Mouse (Mus musculus) ES-E14 (cell line): ENCODE measurements around the gene Zfp217. TPM values are rescaled to one million over a fixed set of nuclear protein-coding genes. Genes with fewer than 3 reads are reported as not detected.

Source experiments
- DNase-seq: peaks from one replicate; pipeline ENCODE4 v3.0.0-alpha.2; 2013; ENCODE audit warnings: low read depth, low spot score
- H3K27ac ChIP-seq: 2 replicates; pipeline ENCODE4 v1.5.1; 2012; ENCODE audit warnings: low read depth, mild to moderate bottlenecking, low read length, moderate library complexity, mixed read lengths; ENCODE audit not compliant: poor library complexity, insufficient read depth, severe bottlenecking
- H3K36me3 ChIP-seq: 2 replicates; pipeline ENCODE4 v1.6.1; 2012; ENCODE audit warnings: mild to moderate bottlenecking, low read length, moderate library complexity, mixed read lengths; ENCODE audit not compliant: control insufficient read depth, poor library complexity, insufficient read depth, severe bottlenecking
- H3K4me1 ChIP-seq, 2 experiments: fragments of 150-350 bp in 1 of 2; sonication (generic) in 1 of 2; 2 replicates each; pipeline ENCODE4 v1.6.1; 2012; ENCODE audit warnings: low read length in 2 of 2, mild to moderate bottlenecking in 1 of 2, mixed read lengths in 1 of 2; ENCODE audit not compliant: control insufficient read depth in 2 of 2, insufficient read depth in 2 of 2, poor library complexity in 1 of 2
- H3K4me3 ChIP-seq, 2 experiments: fragments of 150-350 bp in 1 of 2; sonication (generic) in 1 of 2; 2 replicates each; pipeline ENCODE4 v1.5.1; 2012; ENCODE audit warnings: low read length in 2 of 2, low read depth in 1 of 2, mild to moderate bottlenecking in 1 of 2, mixed read lengths in 1 of 2; ENCODE audit not compliant: insufficient read depth in 1 of 2, poor library complexity in 1 of 2, severe bottlenecking in 1 of 2
- H3K9ac ChIP-seq: 2 replicates; pipeline ENCODE4 v1.6.1; 2012; ENCODE audit warnings: low read depth, mild to moderate bottlenecking, low read length, mixed read lengths; ENCODE audit not compliant: poor library complexity, insufficient read depth, severe bottlenecking
- H3K9me3 ChIP-seq: fragments of 150-350 bp; sonication (generic); 2 replicates; pipeline ENCODE4 v1.6.1; 2012; ENCODE audit warnings: low read depth, mild to moderate bottlenecking, low read length; ENCODE audit not compliant: control insufficient read depth, insufficient read depth
- CHD2 ChIP-seq: IDR thresholded peaks from 2 replicates; pipeline ENCODE4 v1.6.1; 2014; ENCODE audit warnings: mild to moderate bottlenecking, low read depth, low read length, inconsistent platforms
- HCFC1 ChIP-seq: IDR thresholded peaks from 2 replicates; pipeline ENCODE4 v1.6.1; 2012; ENCODE audit warnings: low read length, inconsistent platforms, borderline replicate concordance; ENCODE audit not compliant: insufficient read depth
- MAFK ChIP-seq: IDR thresholded peaks from 2 replicates; pipeline ENCODE4 v1.6.1; 2014; ENCODE audit warnings: mild to moderate bottlenecking, low read depth, low read length, inconsistent platforms; ENCODE audit not compliant: insufficient read depth
- ZC3H11A ChIP-seq: IDR thresholded peaks from 2 replicates; pipeline ENCODE4 v1.6.1; 2012; ENCODE audit warnings: low read depth, mild to moderate bottlenecking, inconsistent platforms, low read length, borderline replicate concordance
- ZNF384 ChIP-seq: IDR thresholded peaks from 2 replicates; pipeline ENCODE4 v1.6.1; 2012; ENCODE audit warnings: low read depth, low read length, inconsistent platforms
- in situ Hi-C, 2 experiments: fragments of 600-800 bp; cut with MboI; formaldehyde crosslinking; loops; one replicate each; pipeline ENCODE4 v1.15.1; 2025; ENCODE audit warnings: low sequenced_read_pairs in 2 of 2, inconsistent platforms in 1 of 2; ENCODE audit not compliant: unreplicated experiment in 2 of 2
- total RNA-seq: library from RNA; depleted of rRNA; stranded (reverse); fragments of 300-350 nt; gene quantifications from 2 replicates; pipeline ENCODE4 v1.2.3, GENCODE M21; 2012

Zfp217 gene
- total RNA-seq, 1 experiment = 23.2 TPM

GRCm38 (mm10) chr2:170154301-170154721 is 6.4 kb upstream of the Zfp217 start:
- no peak overlapping the region for H3K27ac ChIP-seq
- no peak for DNase-seq
- TF ChIP-seq HCFC1 (no peak), CHD2 (no peak), MAFK (no peak), ZNF384 (no peak), ZC3H11A (no peak)
- peaks cover 10 to 14% of the 10 kb centered on the region in 2 experiments for H3K4me1 ChIP-seq
- in situ Hi-C loops = no loop called here
- no peaks in the 10 kb centered on the region for H3K36me3 ChIP-seq
- H3K9ac ChIP-seq = no peak overlapping the region
- no peaks in the 10 kb centered on the region for H3K9me3 ChIP-seq
- no peak overlapping the region for H3K4me3 ChIP-seq

GRCm38 (mm10) chr2:170153421-170154271 is 5.7 kb upstream of the Zfp217 start:
- Histone ChIP-seq H3K27ac (no peak overlapping the region), H3K9ac (peak overlapping the region; percentile 75)
- in situ Hi-C loops = no loop called here

GRCm38 (mm10) chr2:170152856-170153255 is 5.0 kb upstream of the Zfp217 start:
- Histone ChIP-seq H3K36me3 (no peaks in the 10 kb centered on the region), H3K4me3 (peak overlapping the region in 1 of 2 experiments; percentile 40; a peak in 2 of 4 replicates), H3K9me3 (no peaks in the 10 kb centered on the region), H3K9ac (no peak overlapping the region), H3K27ac (no peak overlapping the region), H3K4me1 (peaks cover 4 to 8% of the 10 kb centered on the region in 2 experiments)
- no peak for TF ChIP-seq ZC3H11A
- no peak for TF ChIP-seq ZNF384
- TF ChIP-seq CHD2 = no peak
- no peak for TF ChIP-seq HCFC1
- no peak for TF ChIP-seq MAFK
- in situ Hi-C loops = no loop called here
- DNase-seq = no peak

More at GRCm38 (mm10) chr2:170153421-170154271, 5.7 kb upstream of the Zfp217 start:
- no peak for DNase-seq
- Histone ChIP-seq H3K4me1 (peaks cover 10% of the 10 kb centered on the region in 2 experiments), H3K9me3 (no peaks in the 10 kb centered on the region), H3K4me3 (peak overlapping the region; percentile 40 to 60), H3K36me3 (no peaks in the 10 kb centered on the region)
- TF ChIP-seq CHD2 (no peak), MAFK (no peak)

GRCm38 (mm10) chr2:170152036-170152686 is 4.3 kb upstream of the Zfp217 start:
- in situ Hi-C loops = no loop called here
- H3K9ac ChIP-seq = no peak overlapping the region
- H3K4me3 ChIP-seq = no peak overlapping the region
- peaks cover 2 to 6% of the 10 kb centered on the region in 2 experiments for H3K4me1 ChIP-seq
- no peak for TF ChIP-seq CHD2
- no peak for TF ChIP-seq ZNF384
- no peaks in the 10 kb centered on the region for H3K36me3 ChIP-seq
- no peak overlapping the region for H3K27ac ChIP-seq
- no peaks in the 10 kb centered on the region for H3K9me3 ChIP-seq
- DNase-seq = no peak
